Mouse (Mus musculus): ENCODE measurements around the gene A430089I19Rik.
"Not testable (repeated sequence)": the region's sequence is repeated elsewhere in the genome, so short reads cannot be mapped to it uniquely, and the experiment has no call there.

Gene A430089I19Rik

GRCm38 (mm10) chr5:94306696-94307095 is at the start of gene A430089I19Rik:
TSS of gene A430089I19Rik (minus strand) at chr5:94306796.
- DNase-seq (ENCODE audit: low read depth), result not testable (repeated sequence)

- DNase-seq (ENCODE audit: low read depth), result not testable (repeated sequence)
Observed at GRCm38 (mm10) chr5:94339449-94339848, 32.9 kb upstream of the A430089I19Rik start, which contains the start of gene AA792892. TSS of gene AA792892 (plus strand) at chr5:94339749.

- not testable (repeated sequence) for DNase-seq (ENCODE audit: low read depth)
Observed at GRCm38 (mm10) chr5:94314135-94314534, 7.5 kb upstream of the A430089I19Rik start, which contains the start of gene Gm6502. TSS of gene Gm6502 (plus strand) at chr5:94314435.

All from NIH3T3 (cell line).